Mouse (Mus musculus) cortical plate, adult 2 months (tissue): Measurements from ENCODE around the gene Cd79b.

Experiments used
- CTCF ChIP-seq: fragments of 200-500 bp; IDR thresholded peaks from 2 replicates; pipeline ENCODE4 v1.5.1; 2011; ENCODE audit warnings: mild to moderate bottlenecking, control low read depth, low read length; ENCODE audit not compliant: insufficient read depth; ENCODE audit errors: extremely low read depth
- POLR2A ChIP-seq: fragments of 200-500 bp; IDR thresholded peaks from 2 replicates; pipeline ENCODE4 v1.6.1; 2011; ENCODE audit warnings: mild to moderate bottlenecking, low read length, control low read depth; ENCODE audit not compliant: insufficient read depth; ENCODE audit errors: extremely low read depth

DNA sequence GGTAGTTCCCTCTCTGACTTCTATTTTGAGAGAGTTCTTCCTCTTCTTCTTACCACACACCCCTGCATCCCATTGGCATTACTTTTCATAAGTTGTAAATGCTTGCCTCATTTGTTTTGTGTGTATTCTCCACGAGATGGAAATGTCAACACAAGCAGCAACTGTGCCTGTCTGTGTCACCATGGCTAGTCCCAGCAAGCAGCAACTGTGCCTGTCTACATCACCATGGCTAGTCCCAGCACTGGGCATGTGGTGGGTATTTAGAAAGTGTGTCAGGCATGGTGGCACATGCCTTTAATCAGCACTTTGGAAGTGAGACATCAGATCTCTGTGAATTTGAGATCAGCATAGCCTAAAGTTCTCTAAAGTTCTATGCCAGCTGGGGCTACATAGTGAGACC lies 39.6 kb upstream of the Cd79b start:
- TF ChIP-seq CTCF: no peak
- TF ChIP-seq POLR2A: no peak
